Mouse (Mus musculus) heart, postnatal 25 days (tissue): ENCODE data around the gene Cst11. TPM values are rescaled to one million over a fixed set of nuclear protein-coding genes. Genes with fewer than 3 reads are reported as not detected.
"Not testable (repeated sequence)": the region's sequence is repeated elsewhere in the genome, so short reads cannot be mapped to it uniquely, and the experiment has no call there.

Experiments used
- DNase-seq: peaks from one replicate; pipeline ENCODE4 v3.0.0; 2022; ENCODE audit warnings: low spot score
- intact Hi-C: fragments of 180-260 bp; cut with DNase I; formaldehyde crosslinking; loops from one replicate; pipeline ENCODE4 v1.15.1; 2025
- total RNA-seq, 2 experiments: library from RNA; stranded (reverse); gene quantifications; 2 replicates each; pipeline ENCODE4 v1.2.3; 2021

The Cst11 gene
- total RNA-seq = not detected

DNA sequence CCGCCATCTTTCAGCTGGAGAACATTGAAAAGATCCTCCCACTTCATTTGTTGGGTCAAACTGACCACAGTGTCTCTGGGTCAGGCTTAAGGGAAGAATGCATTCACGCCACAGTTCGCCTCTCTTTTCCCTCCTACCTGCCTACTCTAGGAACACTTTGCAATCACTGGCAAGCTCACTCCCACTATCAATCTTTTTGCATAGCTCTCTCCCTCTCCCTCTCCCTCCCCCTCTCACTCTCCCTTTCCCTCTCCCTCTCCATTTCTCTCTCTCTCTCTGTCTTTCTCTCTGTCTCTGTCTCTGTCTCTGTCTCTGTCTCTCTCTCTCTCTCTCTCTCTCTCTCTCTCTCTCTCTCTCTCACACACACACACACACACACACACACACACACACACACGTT, at the start of gene Cst11:
Gene Cst11 (minus strand): TSS at position 101 of the 400 bp plus-strand sequence.
- intact Hi-C loops, DNase-seq: not testable (repeated sequence)

DNA sequence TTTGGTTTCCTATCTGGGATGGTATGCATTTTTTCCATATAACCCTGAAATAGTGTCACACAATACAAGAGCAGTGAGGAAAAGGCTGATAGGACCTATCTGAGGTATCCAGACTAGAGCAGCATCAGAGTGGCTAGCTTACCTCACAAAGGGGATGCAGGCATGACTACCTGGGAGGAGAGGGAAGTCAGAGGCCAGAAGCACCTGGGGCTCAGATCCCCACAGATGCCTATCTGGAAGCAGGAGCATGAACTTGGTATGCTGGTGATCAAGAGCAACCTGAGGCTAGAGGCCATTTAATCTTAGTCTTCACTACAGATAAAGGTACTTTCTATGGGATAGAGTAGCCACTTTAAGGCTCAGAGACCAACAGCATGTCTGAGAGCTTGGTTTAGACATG, 48.6 kb upstream of the Cst11 start, which contains the start of gene Cst13:
Gene Cst13 (plus strand): TSS at position 173 of the 400 bp plus-strand sequence.
- intact Hi-C loops = no loop called here
- DNase-seq = no peak

DNA sequence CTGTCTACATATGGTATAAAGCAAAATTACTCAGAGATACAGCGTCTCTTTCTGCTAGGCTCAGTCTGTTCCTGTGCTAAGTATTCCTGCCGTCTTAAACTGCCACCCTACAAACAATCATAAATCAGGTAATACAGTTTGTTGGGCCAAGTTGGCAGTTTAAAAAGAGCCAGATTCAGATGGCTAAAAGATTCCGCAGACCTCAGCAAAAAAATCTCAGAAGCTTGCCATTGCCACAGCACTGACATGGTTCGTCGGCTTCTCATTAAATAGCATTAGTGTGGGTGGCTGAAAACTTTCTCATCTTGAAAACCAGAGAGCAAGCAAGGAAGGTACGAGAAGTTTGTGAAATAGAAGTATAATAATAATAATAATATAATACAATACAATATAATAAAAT, 35.4 kb upstream of the Cst11 start:
- intact Hi-C loops = no loop called here

DNA sequence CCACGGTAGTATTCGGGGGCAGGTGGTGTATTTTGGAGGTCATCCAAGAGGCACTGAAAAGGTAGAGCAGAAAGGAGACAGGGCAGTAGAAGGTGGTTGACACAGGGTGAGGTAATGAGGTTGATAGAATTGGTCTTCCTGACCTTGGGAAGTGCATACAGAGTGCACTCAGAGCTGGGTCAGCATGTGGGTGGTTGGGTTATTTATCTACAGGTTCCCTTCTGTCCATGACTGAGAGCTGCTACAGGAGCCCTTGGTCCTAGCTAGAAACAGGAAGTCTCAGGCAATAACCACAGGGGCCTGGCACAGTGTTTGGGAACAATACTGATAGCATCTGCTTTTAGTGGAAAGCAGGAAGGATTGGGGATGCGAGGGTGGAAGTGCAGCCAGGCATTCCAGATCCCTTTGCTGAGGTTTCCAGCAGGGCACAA, 30.2 kb upstream of the Cst11 start:
- intact Hi-C loops = no loop called here
- no peak for DNase-seq

More for the DNA sequence above, 35.4 kb upstream of the Cst11 start:
- DNase-seq = no peak

DNA sequence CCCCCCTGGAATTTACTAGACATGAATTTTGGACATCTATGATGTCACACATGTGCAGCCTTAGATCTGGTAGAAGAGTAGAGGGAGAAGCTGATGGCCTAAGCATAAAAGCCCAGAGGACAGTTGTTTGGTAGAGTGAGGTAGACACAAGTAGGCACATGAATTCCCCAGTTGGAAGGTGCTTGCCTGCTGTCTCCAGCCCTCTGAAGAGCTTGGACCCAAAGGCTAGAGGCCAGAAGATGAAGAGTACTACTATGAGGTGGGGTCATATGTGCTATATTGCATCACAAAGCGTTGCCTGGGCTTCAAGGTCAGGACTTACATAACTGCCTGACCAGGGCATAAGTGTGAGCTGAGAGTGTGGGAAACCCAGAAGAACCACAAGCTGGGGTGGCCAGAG, 27.2 kb upstream of the Cst11 start, which contains the start of gene Cst8:
Gene Cst8 (plus strand): TSS at position 301 of the 400 bp plus-strand sequence.
- intact Hi-C loops = no loop called here
- no peak for DNase-seq

DNA sequence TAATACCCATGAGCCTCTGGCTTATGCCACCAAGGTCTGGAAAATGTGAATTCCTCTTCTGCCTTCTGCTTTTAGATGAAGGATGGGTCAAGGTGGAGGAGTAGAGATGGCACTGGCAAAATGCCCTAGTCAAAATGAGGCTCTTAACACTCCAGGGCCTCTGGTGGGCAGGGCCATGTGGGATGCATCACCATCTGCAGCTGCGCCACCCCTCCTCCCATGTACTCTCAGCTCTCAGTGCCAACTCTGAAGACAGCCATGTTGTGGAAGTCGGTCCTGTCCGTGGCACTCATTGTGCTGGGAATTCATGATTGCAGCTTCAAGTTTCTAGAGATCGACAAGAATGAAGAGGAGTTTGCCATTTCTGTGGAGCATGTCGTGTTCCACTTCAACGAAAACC, 17.8 kb upstream of the Cst11 start, which contains the start of gene Cst12:
Gene Cst12 (plus strand): TSS at position 220 of the 400 bp plus-strand sequence.
- intact Hi-C loops = no loop called here
- DNase-seq = no peak

DNA sequence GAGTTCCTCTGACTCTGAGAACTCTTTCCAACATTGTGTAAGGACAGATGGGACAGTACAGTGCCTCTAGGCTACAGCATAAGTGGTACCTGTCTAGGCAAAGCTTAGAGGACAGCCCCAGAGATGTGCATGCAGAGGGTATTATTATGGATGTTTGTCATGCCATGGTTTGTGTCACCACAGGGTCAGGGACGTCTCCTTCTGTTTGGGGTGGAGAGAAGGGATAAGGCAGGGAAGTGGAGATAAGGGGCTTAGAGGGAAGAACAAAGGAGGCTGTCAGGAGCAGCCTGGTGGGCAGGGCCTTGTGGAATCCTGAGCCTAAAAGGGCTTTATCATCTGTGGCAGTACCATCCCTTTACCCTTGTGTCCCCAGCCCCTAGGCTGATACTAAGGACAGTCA, 10.4 kb upstream of the Cst11 start, which contains the start of gene 8030411F24Rik:
Gene 8030411F24Rik (plus strand): TSS at position 301 of the 400 bp plus-strand sequence.
- intact Hi-C loops = no loop called here
- no peak for DNase-seq

DNA sequence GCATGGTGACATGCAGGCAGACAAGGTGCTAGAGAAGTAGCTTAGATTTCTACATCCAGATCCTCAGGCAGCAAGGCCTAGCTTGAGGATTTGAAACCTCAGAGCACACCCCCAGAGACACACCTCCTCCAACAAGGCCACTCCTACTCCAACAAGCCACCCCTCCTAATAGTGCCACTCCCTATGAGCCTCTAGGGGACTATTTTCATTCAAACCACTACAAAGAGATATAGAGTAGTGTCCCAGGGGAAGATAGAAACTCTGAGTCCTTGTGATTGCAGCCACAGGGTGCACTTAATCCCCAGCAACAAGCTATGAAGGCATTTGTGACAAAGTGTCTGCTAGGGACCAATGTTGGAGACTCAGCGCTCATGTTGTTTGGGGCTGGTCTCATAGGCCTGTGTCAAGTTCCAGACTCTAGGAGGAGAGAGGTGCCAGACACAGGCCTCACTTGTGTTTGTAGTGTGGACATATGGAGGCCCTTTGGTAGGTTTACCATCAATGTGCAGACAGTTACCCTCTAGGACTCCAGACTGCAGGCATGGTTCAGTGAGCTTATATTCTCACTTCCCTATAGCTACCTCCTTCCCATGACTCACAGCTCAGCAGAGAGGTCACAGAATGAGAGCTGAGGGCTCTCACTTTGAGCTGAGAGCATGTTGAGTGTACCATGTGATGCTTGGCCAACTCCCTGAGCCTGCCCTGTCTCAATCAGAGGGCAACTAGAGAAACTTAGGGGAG, 7.5 kb downstream of the Cst11 start:
- no peak for DNase-seq
- intact Hi-C loops = no loop called here

DNA sequence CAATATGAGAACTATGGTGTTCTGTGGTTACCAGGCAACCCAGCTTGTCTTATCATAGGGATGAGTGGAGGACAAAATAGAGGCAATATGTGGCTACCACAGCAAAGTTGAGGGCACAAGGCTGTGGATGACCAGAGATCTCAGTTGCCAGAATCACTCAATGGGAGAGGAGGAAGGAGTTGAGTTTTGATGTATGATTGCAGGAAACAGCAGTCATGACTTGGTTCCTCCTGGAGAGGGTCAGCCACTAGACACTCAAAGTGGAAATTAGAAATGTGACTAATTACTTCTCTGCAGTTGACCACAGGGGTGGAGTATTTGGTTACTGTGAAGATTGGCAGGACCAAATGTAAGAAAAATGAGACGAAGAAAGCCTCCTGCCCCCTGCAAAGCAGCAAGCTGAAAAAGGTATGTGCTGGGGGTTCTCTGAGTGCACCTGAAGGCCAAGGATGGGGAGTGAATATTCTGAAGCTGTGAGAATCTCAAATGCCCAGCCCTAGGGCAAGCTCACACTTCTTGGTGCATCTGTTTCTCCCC, 16.9 kb downstream of the Cst11 start:
- DNase-seq = no peak
- intact Hi-C loops = loop anchor here (5.0 kb wide), 1 partner anchor 93 kb away; no protein-coding TSS in a partner anchor

DNA sequence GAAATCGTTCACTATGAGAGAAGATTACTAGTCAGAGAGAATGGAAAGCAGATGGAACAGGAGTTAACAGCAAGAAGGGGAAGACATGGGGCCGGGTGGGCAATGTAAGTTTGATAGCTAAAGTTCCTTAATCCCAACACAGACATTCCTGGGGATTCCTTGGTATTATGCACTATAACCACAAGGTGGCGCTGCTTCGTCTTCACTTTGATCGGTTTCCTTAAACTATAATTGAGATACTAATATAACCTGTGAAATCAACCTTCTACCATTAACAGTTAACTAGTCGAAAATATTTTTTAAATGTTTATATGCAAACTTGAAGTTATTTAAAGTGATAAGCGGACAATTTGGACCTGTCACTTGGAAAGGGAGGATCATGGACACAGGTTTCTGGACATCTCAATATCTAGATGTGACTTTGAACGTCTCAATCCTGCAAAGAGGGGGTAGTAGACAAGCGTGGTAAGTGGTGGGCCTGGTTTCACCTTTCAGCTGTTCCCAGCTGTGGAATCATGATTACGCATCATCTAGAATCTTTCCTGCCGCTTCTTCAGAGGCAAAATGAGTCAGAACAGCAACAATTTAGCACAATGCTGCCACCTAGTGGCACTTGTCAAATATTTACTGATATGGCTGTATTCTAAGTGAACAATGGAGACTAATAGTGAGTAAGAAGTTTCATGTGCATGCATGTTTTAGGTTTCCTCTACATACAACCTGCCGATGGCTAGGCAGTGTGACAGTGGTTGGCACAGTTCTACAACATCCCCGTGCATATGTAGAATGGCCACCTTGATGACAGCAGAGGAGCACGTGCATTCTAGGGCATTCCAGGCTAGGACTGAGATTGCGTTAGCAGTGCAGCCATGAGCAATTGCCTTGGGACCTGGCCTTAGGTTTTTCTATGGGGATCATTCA, 19.1 kb downstream of the Cst11 start:
- no peak for DNase-seq
- intact Hi-C loops = loop anchor here (1.0 to 5.0 kb wide), 2 partner anchors 95 to 150 kb away; no protein-coding TSS in a partner anchor

DNA sequence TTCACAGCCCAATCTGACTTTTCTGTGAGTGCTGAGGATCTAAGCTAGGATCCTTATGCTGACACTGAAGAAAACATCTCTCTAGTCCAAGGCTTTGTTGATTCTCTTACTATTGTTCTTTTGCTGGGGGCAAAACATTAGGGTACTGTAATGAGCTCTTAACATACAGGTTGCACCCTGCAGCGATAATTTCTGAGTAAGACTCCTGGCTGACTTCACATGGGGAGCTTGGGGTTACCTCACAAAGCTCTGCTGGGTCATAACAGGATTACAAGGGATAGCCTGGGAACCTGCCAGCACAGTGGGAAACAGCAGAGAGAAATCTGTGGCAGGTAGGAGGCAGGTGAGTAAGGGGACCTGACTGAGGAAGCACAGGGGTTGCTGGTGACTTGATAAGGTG, 21.2 kb downstream of the Cst11 start, which contains the start of gene Cstl1:
Gene Cstl1 (plus strand): TSS at position 301 of the 400 bp plus-strand sequence.
- DNase-seq = no peak
- intact Hi-C loops = loop anchor here (5.0 kb wide), 1 partner anchor 97 kb away; no protein-coding TSS in a partner anchor

DNA sequence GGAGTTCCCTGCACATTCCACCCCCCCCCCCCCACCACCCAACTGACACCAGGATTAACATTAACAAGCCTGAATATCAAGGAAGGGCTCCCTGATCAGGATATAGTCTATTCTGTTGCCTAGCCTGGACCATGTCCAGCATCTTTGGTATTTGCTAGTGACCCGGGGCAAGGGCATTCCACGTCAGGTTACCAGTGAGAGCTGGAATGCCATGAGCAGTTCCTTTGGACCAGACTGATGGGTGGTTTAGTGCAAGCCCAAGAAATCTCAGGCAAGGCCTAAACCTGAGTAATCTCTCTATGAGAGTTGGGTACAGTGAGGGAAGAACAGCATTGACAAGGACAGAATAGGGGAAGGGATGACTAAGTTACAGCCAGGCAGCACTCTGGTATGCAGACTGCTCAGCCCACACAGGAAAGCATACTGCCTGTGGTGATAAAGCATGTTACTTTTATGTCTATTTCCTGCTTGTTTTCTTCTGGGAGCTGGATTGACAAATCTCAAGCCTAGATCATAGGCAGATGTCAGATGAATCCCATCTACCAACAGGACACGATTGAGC, 27.4 kb downstream of the Cst11 start:
- no peak for DNase-seq
- intact Hi-C loops = no loop called here

DNA sequence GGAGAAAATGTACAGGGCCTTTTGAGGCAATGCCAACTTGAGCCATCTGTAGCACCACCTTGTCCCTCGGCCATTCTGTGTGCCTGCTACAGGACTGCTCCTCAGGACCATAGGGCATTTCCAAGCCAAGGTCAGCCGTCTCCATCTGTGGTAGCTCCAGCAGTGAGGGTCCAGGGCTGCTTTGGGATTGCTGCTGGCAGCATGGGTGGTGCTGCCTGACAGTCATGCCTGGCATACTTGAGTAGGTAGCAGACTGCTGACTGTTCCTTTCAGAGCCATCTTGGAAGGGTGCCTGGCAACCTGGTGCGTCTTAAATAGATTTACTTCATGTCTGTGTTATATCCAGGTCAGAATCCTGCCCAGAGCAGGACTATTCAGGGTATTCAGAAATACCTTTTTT, 28.3 kb downstream of the Cst11 start:
- no peak for DNase-seq

DNA sequence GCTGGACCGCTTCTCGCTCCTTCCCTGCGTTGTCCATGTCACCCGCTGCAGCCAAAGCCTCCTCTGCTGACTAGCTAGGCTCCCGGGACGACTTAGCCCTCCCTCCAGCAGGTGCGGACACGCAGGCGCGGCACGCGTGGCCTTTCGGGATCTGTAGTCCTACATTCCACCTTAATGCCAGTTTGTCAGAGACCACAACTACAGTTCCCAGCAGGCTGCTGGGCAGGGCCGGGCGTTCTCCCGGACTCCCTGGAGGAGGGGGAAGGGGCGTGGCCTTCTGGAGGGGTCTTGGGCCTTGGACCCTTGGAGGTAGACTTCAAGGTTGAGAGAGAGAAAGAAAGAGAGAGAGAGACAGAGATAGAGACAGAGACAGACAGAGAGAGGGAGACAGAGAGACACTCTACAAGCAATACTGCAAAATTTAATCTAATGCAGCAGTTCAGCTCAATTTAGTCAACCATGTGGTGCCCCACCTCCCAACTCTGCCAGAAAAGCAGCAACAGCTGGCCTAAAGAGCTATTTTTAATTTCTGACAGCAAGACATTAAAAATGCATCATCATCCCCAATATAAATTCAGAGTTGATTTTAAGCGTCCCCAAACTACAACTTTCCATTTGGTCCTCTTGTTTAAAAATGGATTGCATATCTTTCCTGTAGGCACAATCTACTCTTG, 38.8 kb downstream of the Cst11 start, which contains the start of gene Napb:
Gene Napb (minus strand): TSS at position 141 of the 674 bp plus-strand sequence.
- intact Hi-C loops = no loop called here
- DNase-seq = peak; percentile 89

More for the DNA sequence above, 28.3 kb downstream of the Cst11 start:
- intact Hi-C loops = no loop called here

DNA sequence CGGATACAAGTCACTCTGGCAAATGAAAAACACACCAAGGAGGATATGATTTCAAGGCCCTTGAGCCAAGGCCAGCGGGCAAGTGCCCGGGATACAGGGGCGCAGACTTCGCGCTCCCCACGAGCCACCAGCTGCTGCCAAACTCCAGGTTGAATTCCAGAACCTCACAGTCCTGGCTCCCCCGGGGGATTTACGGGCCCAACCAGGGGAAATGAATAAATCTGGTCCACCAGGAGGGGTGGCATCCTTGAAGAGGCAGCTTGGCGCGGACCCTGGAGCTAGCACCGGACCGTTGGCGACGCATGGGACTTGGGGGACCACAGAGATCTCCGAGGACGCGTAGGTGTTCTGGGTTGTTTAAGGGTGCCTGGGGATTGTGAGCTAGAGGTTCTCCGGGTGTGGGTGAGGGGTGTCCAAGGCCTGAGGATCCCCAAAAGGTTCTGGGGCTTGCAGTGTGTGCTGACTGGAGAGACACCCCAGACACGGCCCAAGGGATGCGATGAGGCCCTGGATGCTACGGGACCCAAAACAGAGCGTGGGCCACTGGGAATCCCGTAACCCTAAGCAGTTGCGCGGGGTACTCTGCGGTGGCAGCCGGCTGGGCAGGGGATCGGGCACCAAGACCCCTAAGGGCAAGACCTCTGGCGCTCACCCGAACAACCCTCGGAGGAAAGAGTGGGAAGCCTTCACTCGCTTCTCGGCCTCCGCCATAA, 39.5 kb downstream of the Cst11 start:
- intact Hi-C loops = no loop called here
- no peak for DNase-seq

DNA sequence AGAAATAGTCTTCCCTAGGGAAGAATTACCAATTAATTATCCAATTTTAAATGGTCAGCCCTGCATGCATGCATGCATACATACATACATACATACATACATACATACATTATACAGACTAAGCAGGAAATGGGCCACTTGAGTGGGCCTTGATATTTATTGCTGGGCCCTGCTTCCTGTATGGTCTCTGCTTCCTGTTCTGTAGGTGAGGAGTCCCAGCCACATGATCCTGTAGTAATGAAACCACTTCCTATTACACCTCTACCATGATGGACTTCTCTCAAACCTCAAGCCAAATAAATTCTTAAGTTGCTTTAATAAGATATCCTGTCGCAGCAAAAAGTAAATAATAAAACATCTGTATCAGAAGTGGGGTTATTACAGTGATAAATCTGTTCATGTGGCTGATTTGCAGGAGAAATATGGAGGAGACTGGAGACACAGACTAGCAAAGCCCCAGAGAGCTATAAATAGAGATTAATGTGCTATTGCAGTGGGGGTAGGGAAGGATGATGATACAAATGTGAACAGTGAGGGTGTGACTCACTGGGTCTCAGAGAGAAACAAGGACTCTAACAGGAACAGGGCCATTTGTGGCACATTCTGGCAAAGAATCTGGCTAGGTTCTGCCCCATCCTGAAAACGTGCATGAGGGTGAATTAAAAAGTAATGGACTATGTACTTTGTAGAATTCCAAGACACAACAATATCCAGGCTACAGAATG, 51.9 kb downstream of the Cst11 start:
- DNase-seq = no peak
- intact Hi-C loops = no loop called here
